Mouse (Mus musculus): ENCODE results near the gene Slc35e4.
A peak's percentile ranks its signal among the peaks of the same experiment; 100 is the strongest.

Gene Slc35e4

GRCm38 (mm10) chr11:3863454-3864112 lies 50.9 kb downstream of the Slc35e4 start, which contains the start of gene Osbp2:
Gene Osbp2, minus strand, starts transcription at chr11:3863903.
- DNase-seq, result peak; percentile 90 to 91

GRCm38 (mm10) chr11:3862661-3863453 lies 51.6 kb downstream of the Slc35e4 start:
- DNase-seq, result peak in 1 of 2 experiments; percentile 49

- DNase-seq, result peak in 1 of 2 experiments; percentile 7
Observed at GRCm38 (mm10) chr11:3860361-3860760, 54.1 kb downstream of the Slc35e4 start.

- DNase-seq, result no peak
Observed at GRCm38 (mm10) chr11:3859778-3860177, 54.7 kb downstream of the Slc35e4 start.

- no peak for DNase-seq
Observed at GRCm38 (mm10) chr11:3857902-3858301, 56.6 kb downstream of the Slc35e4 start.

All from cerebellum, postnatal 14 days (tissue).